ENCODE assay signal across 10 mouse cellular contexts in the genomic region with DNA sequence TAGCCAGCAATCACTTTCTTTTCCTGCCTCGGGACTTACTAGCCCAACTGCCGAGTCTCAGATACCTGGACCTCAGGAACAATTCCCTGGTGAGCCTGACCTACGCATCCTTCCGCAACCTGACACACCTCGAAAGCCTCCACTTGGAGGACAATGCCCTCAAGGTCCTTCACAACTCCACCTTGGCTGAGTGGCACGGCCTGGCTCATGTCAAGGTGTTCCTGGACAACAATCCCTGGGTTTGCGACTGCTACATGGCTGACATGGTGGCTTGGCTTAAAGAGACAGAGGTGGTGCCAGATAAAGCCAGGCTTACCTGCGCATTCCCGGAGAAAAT. TPM values are rescaled to one million over a fixed set of nuclear protein-coding genes. Genes with fewer than 3 reads are reported as not detected.
A peak's percentile ranks its signal among the peaks of the same experiment; 100 is the strongest.
DNase-seq lines count a peak whose midpoint lies in the region; ATAC-seq and TF ChIP-seq lines count a peak whose summit lies in the region.
"Had no signal": no experiment of that assay in that cellular context is flagged by ENCODE, and none has a peak within 500 bp of the region (broad histone marks: within the 10 kb centered on the region; RNA-seq: fewer than 3 reads in every experiment).

No protein-coding gene starts in this region.

- no peak for TF ChIP-seq CTCF in E14TG2a.4 (conservative IDR thresholded peaks at IDR 0.05; ENCODE audit: low read length)

- H3K27me3 ChIP-seq in heart, embryonic 14.5 days (ENCODE audit: control insufficient read depth, insufficient read depth, low read length) = peaks cover 9% of the 10 kb centered on the region
- H3K27me3 ChIP-seq in E14TG2a.4 (ENCODE audit: insufficient read depth, low read length) = peaks cover 53% of the 10 kb centered on the region
- no peaks in the 10 kb centered on the region for H3K27me3 ChIP-seq in forebrain, embryonic 13.5 days
- H3K27me3 ChIP-seq in limb, embryonic 15.5 days = no peaks in the 10 kb centered on the region
- H3K27me3 ChIP-seq: CH12.LX had no signal

- no peaks in the 10 kb centered on the region for H3K36me3 ChIP-seq in heart, embryonic 14.5 days (ENCODE audit: control insufficient read depth, insufficient read depth, low read length)
- H3K36me3 ChIP-seq in E14TG2a.4 (ENCODE audit: insufficient read depth, low read length) = peaks cover 5% of the 10 kb centered on the region; the same call in 1 of the 2 replicates
- 0 out of 2 replicates have a peak, but pooled peaks cover 6% of the 10 kb centered on the region for H3K36me3 ChIP-seq in forebrain, embryonic 13.5 days (ENCODE audit: poor library complexity, severe bottlenecking)
- peaks cover 8% of the 10 kb centered on the region; the same call in 1 of the 2 replicates for H3K36me3 ChIP-seq in limb, embryonic 15.5 days

- intact Hi-C loops in heart, postnatal 14 days (cut with DNase I) = no loop called here

- H3K4me3 ChIP-seq in heart, embryonic 14.5 days (ENCODE audit: control insufficient read depth in 1 of 2, insufficient read depth in 1 of 2, low read depth in 1 of 2, low read length in 2 of 2) = peak overlapping the region in 1 of 2 experiments; percentile 71; a peak in 2 of 4 replicates
- H3K4me3 ChIP-seq in E14TG2a.4 (replicated peaks; ENCODE audit: low read length) = peak overlapping the region; percentile 87
- peak overlapping the region; percentile 70 for H3K4me3 ChIP-seq in forebrain, embryonic 13.5 days
- peak overlapping the region; percentile 72 for H3K4me3 ChIP-seq in limb, embryonic 15.5 days

- H3K4me1 ChIP-seq in heart, embryonic 14.5 days (ENCODE audit: control insufficient read depth in 2 of 2, insufficient read depth in 2 of 2, low read length in 2 of 2) = peaks cover 0 to 7% of the 10 kb centered on the region in 2 experiments; a peak in 2 of 4 replicates
- H3K4me1 ChIP-seq in E14TG2a.4 (replicated peaks; ENCODE audit: low read depth, low read length) = peaks cover 16% of the 10 kb centered on the region
- H3K4me1 ChIP-seq in forebrain, embryonic 13.5 days = peaks cover 19% of the 10 kb centered on the region
- peaks cover 14% of the 10 kb centered on the region for H3K4me1 ChIP-seq in limb, embryonic 15.5 days

- H3K9me3 ChIP-seq in heart, embryonic 14.5 days (ENCODE audit: control insufficient read depth, low read length) = no peaks in the 10 kb centered on the region
- H3K9me3 ChIP-seq in E14TG2a.4 (ENCODE audit: low read length) = 0 out of 2 replicates have a peak, but pooled peaks cover 3% of the 10 kb centered on the region
- H3K9me3 ChIP-seq in forebrain, embryonic 13.5 days (replicated peaks) = no peaks in the 10 kb centered on the region
- no peaks in the 10 kb centered on the region for H3K9me3 ChIP-seq in limb, embryonic 15.5 days

- DNase-seq in heart, postnatal 14 days = no peak
- no peak for DNase-seq in ovary, postnatal 10 days (ENCODE audit: low spot score)
- no peak for DNase-seq in frontal cortex, postnatal 10 days (ENCODE audit: low spot score in 2 of 2)
- no peak for DNase-seq in kidney, adult 11 months

- H3K4me2 ChIP-seq in heart, embryonic 14.5 days (ENCODE audit: low read length) = peak overlapping the region; percentile 98
- H3K4me2 ChIP-seq in forebrain, embryonic 13.5 days = peak overlapping the region; percentile 95
- H3K4me2 ChIP-seq in limb, embryonic 15.5 days = peak overlapping the region; percentile 93

- ATAC-seq in heart, embryonic 14.5 days (ENCODE audit: insufficient number of reproducible peaks, insufficient read depth, low FRiP score, low read depth) = no peak
- ATAC-seq in forebrain, embryonic 13.5 days = no peak
- ATAC-seq in limb, embryonic 15.5 days (ENCODE audit: insufficient number of reproducible peaks, low FRiP score, low TSS enrichment, low read depth) = no peak

- 85% methylated on average over 9 of the region's 9 CpGs for WGBS in heart, embryonic 14.5 days
- 69% methylated on average over 9 of the region's 9 CpGs for WGBS in forebrain, embryonic 13.5 days
- 73% methylated on average over 9 of the region's 9 CpGs for WGBS in limb, embryonic 15.5 days

- no peak overlapping the region for H3K27ac ChIP-seq in heart, embryonic 14.5 days (replicated peaks in 1 of 2; ENCODE audit: control insufficient read depth in 1 of 2, insufficient read depth in 1 of 2, low read depth in 2 of 2, low read length in 2 of 2)
- H3K27ac ChIP-seq in forebrain, embryonic 13.5 days = no peak overlapping the region
- no peak overlapping the region for H3K27ac ChIP-seq in limb, embryonic 15.5 days

- peak overlapping the region; percentile 69; the same call in 1 of the 2 replicates for H3K9ac ChIP-seq in heart, embryonic 14.5 days (ENCODE audit: low read length)
- H3K9ac ChIP-seq in forebrain, embryonic 13.5 days = peak overlapping the region; percentile 81
- no peak overlapping the region for H3K9ac ChIP-seq in limb, embryonic 15.5 days

RNA-seq across cellular contexts. Expression of a gene that starts 2.4 kb away (rescaled TPM):
- polyA plus RNA-seq in heart, embryonic 14.5 days (2014; fragmentation: Nextera tagmentation; extraction: Ambion mirVana) = 3.9 and 6.3 TPM in 2 replicates
- total RNA-seq in heart, postnatal 14 days (2021) = 1 to 10 TPM; 2.7 to 4.2 TPM
- 14.6 and 16.4 TPM in 2 replicates for polyA plus RNA-seq in forebrain, embryonic 13.5 days (2015; fragmentation: Nextera tagmentation; extraction: Ambion mirVana)
- 16.5 and 20.8 TPM in 2 replicates for polyA plus RNA-seq in limb, embryonic 15.5 days (2015; fragmentation: Nextera tagmentation; extraction: Ambion mirVana)
- total RNA-seq: CH12.LX; liver, adult 2 months had no signal
